Mouse (Mus musculus): ENCODE measurements around the gene Rdh8.
A peak's percentile ranks its signal among the peaks of the same experiment; 100 is the strongest.

Gene Rdh8

GRCm38 (mm10) chr9:20837184-20837947 lies 19.1 kb downstream of the Rdh8 start:
- DNase-seq: no peak

- DNase-seq: no peak
Measured at GRCm38 (mm10) chr9:20838931-20839330, 20.6 kb downstream of the Rdh8 start.

- DNase-seq: no peak
Measured at GRCm38 (mm10) chr9:20842211-20842610, 23.9 kb downstream of the Rdh8 start.

GRCm38 (mm10) chr9:20842670-20843069 lies 24.4 kb downstream of the Rdh8 start:
- DNase-seq: no peak

- DNase-seq: no peak
Measured at GRCm38 (mm10) chr9:20850179-20850578, 31.9 kb downstream of the Rdh8 start.

- DNase-seq: peak in 1 of 2 experiments; percentile 51
Measured at GRCm38 (mm10) chr9:20857131-20857530, 38.8 kb downstream of the Rdh8 start.

- no peak for DNase-seq
Measured at GRCm38 (mm10) chr9:20859926-20860325, 41.6 kb downstream of the Rdh8 start.

- DNase-seq: peak in 1 of 2 experiments; percentile 47
Measured at GRCm38 (mm10) chr9:20861821-20862220, 43.5 kb downstream of the Rdh8 start.

GRCm38 (mm10) chr9:20862225-20862624 lies 43.9 kb downstream of the Rdh8 start:
- no peak for DNase-seq

- DNase-seq: no peak
Measured at GRCm38 (mm10) chr9:20866879-20867278, 48.6 kb downstream of the Rdh8 start.

- DNase-seq: peak; percentile 51 to 64
Measured at GRCm38 (mm10) chr9:20868448-20869001, 50.2 kb downstream of the Rdh8 start, which contains the start of gene A230050P20Rik. A230050P20Rik (plus strand) TSS chr9:20868642.

- no peak for DNase-seq
Measured at GRCm38 (mm10) chr9:20869246-20869645, 50.9 kb downstream of the Rdh8 start.

GRCm38 (mm10) chr9:20870211-20871173 lies 52.2 kb downstream of the Rdh8 start:
- no peak for DNase-seq

GRCm38 (mm10) chr9:20872991-20873390 lies 54.7 kb downstream of the Rdh8 start:
- no peak for DNase-seq

GRCm38 (mm10) chr9:20873521-20873920 lies 55.2 kb downstream of the Rdh8 start:
- DNase-seq: no peak

- DNase-seq: no peak
Measured at GRCm38 (mm10) chr9:20875021-20875790, 56.9 kb downstream of the Rdh8 start.
